Mouse (Mus musculus): ENCODE results near the gene Gm5105.

Gm5105 gene

DNA sequence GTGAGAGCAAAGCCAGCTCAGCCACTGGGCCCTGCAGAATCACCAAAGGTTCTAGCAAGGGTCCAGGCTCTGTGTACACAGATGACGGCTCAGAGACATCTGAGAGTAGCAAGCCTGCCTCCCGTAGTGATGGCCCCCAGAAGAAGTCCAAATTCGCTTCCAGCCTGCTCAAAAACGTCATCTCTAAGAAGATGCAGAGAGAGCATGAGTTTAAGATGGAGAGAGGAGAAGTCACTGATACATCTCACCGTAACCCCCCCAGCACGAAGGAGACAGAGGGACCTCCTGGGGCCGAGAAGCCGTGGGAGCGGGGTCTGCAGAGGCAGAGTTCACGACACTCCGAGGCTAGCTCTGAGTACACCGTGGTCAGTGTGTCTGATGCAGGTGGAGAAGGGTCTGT, at the start of gene Gm5105:
Gene Gm5105 (minus strand): TSS at position 101 of the 400 bp plus-strand sequence.
- DNase-seq (ENCODE audit: low spot score): no peak

- DNase-seq (ENCODE audit: low spot score): no peak
Observed at GRCm38 (mm10) chr3:138116871-138117270, 49.7 kb upstream of the Gm5105 start.

- no peak for DNase-seq (ENCODE audit: low spot score)
Observed at GRCm38 (mm10) chr3:138114106-138114505, 46.9 kb upstream of the Gm5105 start.

GRCm38 (mm10) chr3:138110910-138111782, 44.0 kb upstream of the Gm5105 start:
- DNase-seq (ENCODE audit: low spot score): no peak

DNA sequence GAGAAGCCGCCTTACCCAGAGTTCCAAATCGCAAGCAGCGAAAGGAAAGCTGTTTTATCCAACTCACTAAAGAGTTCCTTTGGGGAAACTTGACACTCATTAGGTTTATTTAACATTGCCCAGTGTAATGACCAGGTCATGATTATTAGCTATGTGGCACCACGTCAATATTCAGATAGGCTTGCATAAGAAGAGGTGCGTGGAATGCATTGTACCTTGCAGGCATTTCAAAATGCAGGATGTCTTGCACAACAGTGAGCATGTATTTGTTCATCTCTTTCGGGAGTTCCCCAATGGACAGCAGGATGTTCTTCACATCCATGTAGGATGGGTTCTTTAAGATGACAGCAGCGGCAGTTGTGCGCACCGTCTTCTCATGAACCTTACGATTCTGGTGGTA, 39.7 kb upstream of the Gm5105 start:
- DNase-seq (ENCODE audit: low spot score): no peak

DNA sequence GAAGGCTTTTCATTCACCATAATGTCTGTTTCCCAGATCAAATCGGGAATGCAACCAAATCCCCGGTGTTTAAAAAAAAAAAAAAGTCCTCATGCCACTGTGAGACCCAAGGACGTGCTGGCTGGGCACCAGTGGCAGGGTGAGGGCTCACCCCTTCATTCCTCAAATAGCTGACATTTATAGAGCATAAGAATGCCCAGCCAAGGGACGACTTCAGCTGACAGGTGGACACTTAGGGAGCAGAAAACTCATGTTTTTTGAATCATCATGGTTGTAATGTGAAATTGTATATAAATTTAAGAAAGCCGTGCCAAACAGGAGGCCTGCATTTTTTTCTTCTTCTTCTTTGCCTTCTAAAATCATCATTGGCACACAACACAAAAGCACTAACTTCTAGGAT, 37.9 kb upstream of the Gm5105 start:
- DNase-seq (ENCODE audit: low spot score): no peak

- DNase-seq (ENCODE audit: low spot score): no peak
Observed at GRCm38 (mm10) chr3:138103690-138104089, 36.5 kb upstream of the Gm5105 start.

GRCm38 (mm10) chr3:138101936-138102335, 34.7 kb upstream of the Gm5105 start:
- no peak for DNase-seq (ENCODE audit: low spot score)

DNA sequence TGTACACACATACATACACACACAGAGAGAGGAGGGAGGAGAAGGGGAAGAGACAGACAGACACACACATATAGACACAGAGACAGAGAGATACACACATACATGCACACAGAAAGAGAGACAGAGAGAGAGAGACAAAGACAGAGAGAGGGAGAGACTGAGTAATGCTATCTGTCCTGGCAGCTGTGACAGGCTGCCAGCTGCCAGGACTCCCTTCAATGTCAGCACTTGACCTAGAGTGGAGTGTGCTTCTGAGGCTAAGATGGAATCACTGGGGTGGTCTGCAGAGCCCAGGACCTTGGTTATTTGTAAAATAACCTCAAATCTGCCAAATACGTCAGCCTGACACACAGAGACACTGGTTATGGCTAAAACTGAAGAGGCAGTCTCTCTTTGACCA, 30.5 kb upstream of the Gm5105 start:
- no peak for DNase-seq (ENCODE audit: low spot score)

DNA sequence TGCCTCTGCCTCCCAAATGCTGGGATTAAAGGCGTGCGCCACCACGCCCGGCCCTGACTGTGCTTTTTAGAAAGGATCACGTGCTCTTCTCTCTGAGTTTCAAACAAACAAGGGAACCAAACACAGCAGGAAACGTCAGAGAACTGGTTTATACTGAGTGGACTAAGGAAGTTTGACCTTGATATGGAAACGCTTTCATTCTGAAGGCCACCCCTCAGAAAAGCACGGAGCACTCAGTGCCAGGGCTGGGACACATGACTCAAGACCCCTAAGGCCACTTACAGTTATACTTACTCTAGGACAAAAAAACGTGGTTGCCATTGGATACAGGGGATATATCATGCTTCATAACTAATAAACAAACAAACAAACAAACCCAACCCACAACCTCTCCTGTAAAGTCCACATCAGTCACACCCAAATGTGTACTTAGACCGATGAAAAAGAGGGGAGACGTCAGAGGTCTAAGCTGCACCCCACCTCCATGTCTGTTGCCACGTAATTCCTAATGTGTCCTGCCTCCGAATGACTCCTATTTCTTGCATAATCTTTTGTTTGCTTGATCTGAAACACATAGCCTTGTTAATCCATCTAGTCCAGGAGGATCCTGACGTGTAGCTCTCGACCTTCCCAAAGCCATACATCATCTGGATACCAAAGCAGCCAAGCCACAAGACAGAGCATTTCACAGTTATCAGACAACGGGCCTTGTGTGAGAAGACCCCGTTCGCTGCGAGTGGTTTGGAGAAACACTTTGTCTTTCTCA, 29.3 kb upstream of the Gm5105 start:
- no peak for DNase-seq (ENCODE audit: low spot score)

DNA sequence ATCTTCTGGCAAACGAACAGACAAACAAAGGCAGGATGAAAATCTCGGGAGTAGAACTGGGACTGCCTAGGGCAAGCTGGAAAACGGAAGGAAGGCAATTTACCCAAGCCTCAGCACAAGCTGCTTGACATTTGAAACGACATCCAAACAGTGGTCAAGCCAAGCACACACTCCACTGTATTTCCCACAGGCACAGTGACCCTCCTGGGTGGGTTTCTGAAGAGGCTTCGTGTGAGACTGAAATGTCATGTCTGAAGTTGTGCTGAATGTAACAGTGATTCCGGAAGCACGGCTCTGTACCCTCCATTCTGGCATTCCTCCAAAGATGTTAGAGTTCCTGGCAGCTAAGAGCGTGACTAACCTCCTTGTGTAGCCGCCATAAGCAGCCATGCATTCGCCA, 28.5 kb upstream of the Gm5105 start:
- DNase-seq (ENCODE audit: low spot score): no peak

- no peak for DNase-seq (ENCODE audit: low spot score)
Observed at GRCm38 (mm10) chr3:138095301-138095700, 28.1 kb upstream of the Gm5105 start.

DNA sequence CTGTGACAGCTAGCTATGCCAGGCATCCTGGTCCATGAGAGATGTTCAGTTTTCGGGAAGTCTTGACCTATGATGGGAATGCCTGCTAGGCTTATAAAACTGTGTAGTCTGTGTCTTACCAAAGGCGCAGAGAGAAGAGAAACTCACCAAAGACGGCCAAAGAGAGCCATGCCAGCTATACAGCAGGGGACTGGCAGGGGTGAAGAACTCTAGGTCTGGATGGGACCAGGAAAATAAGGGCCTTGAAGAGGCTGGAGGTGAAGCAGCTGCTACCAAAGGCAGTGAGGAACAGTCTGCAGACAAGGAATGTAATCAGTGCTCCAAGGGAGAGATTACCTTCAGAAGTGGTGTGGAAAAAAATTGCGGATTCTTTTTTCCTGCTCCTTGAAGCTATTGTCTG, 16.7 kb upstream of the Gm5105 start:
- no peak for DNase-seq (ENCODE audit: low spot score)

GRCm38 (mm10) chr3:138083073-138083637, 16.0 kb upstream of the Gm5105 start:
- DNase-seq (ENCODE audit: low spot score): no peak

DNA sequence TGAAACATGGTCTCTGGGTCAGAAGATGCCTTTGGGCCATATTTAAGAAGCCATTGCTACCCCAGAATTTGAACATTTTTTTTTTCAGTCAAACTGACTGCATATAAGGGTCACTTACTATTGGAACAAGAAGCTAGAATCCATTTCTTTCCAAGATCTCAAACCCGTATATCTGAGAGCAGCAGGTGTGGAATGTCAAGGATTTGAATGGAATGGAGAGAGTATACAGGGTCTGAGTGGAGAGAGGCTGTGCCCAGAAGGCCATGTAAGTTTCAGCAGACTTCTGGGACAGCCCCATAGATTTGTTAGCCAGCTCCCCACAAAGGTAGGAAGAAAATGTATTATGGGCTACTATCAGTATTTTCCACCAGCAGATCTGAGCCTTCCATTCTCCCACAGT, 11.5 kb upstream of the Gm5105 start:
- DNase-seq (ENCODE audit: low spot score): no peak

GRCm38 (mm10) chr3:138077476-138078340, 10.5 kb upstream of the Gm5105 start:
- no peak for DNase-seq (ENCODE audit: low spot score)

DNA sequence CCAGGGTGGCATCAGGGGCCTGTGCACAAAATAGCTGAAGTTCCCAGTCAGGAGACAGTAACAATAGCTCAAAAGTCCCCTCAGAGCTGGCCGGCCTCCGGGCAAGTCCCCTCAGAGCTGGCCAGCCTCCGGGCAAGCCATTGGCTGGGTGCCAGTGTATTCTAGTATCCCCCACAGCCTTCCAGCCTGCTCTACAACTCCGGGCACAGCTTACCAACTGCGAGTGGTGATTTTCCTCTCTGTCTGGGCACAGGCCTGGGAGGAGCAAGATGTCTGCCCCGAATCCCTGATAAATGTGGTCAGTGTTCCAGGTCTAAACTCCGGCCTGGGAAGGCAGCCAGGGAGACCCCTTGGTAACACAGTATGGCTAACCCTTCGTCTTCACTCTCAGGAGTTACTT, 8.0 kb upstream of the Gm5105 start:
- no peak for DNase-seq (ENCODE audit: low spot score)

- no peak for DNase-seq (ENCODE audit: low spot score)
Observed at GRCm38 (mm10) chr3:138074214-138074613, 7.0 kb upstream of the Gm5105 start.

- DNase-seq (ENCODE audit: low spot score): no peak
Observed at GRCm38 (mm10) chr3:138071476-138072073, 4.4 kb upstream of the Gm5105 start.

GRCm38 (mm10) chr3:138071004-138071403, 3.8 kb upstream of the Gm5105 start:
- DNase-seq (ENCODE audit: low spot score): no peak

- no peak for DNase-seq (ENCODE audit: low spot score)
Observed at GRCm38 (mm10) chr3:138069756-138070511, 2.7 kb upstream of the Gm5105 start.
